Comparison of ENCODE assay signal across 7 mouse cellular contexts in genomic region chr6:85961101-85962091, GRCm38 (mm10). TPM values are rescaled to one million over a fixed set of nuclear protein-coding genes. Genes with fewer than 3 reads are reported as not detected.
DNase-seq lines count a peak whose midpoint lies in the region; ATAC-seq lines count a peak whose summit lies in the region.

Dusp11 (minus strand) TSS chr6:85961667.

- H3K4me2 ChIP-seq in midbrain, embryonic 13.5 days (replicated peaks) = peak within 1 kb of the TSS; percentile 83

- DNase-seq in adrenal gland, postnatal 10 days = peak; percentile 94
- peak; percentile 95 for DNase-seq in embryonic facial prominence, embryonic 10.5 days (ENCODE audit: low spot score)
- peak; percentile 89 for DNase-seq in kidney, adult 11 months
- peak; percentile 94 for DNase-seq in limb, embryonic 10.5 days (ENCODE audit: low spot score)
- DNase-seq in spleen, adult 12 weeks (ENCODE audit: low spot score) = peak; percentile 87

- peak within 1 kb of the TSS; percentile 93 for H3K4me3 ChIP-seq in embryonic facial prominence, embryonic 10.5 days
- peak within 1 kb of the TSS; percentile 92 for H3K4me3 ChIP-seq in limb, embryonic 10.5 days
- peak within 1 kb of the TSS; percentile 88 for H3K4me3 ChIP-seq in midbrain, embryonic 13.5 days (replicated peaks)

- peaks cover 30% of the 10 kb centered on the region for H3K36me3 ChIP-seq in embryonic facial prominence, embryonic 10.5 days (replicated peaks)
- peaks cover 30% of the 10 kb centered on the region for H3K36me3 ChIP-seq in limb, embryonic 10.5 days
- H3K36me3 ChIP-seq in midbrain, embryonic 13.5 days = peaks cover 14% of the 10 kb centered on the region

- peak; percentile 88 for ATAC-seq in granulocyte monocyte progenitor cell, adult 5-6 weeks (replicated peaks; ENCODE audit: poor library complexity, severe bottlenecking)
- peak; percentile 97 for ATAC-seq in midbrain, embryonic 13.5 days

- H3K9ac ChIP-seq in midbrain, embryonic 13.5 days (replicated peaks) = peak within 1 kb of the TSS; percentile 93

- H3K27ac ChIP-seq in embryonic facial prominence, embryonic 10.5 days (replicated peaks) = peak within 1 kb of the TSS; percentile 97
- peak within 1 kb of the TSS; percentile 94 for H3K27ac ChIP-seq in limb, embryonic 10.5 days
- peak within 1 kb of the TSS; percentile 95 for H3K27ac ChIP-seq in midbrain, embryonic 13.5 days

- no peaks in the 10 kb centered on the region for H3K27me3 ChIP-seq in embryonic facial prominence, embryonic 10.5 days (replicated peaks; ENCODE audit: low read depth, poor library complexity, severe bottlenecking)
- H3K27me3 ChIP-seq in limb, embryonic 10.5 days (ENCODE audit: low read depth, poor library complexity, severe bottlenecking) = no peaks in the 10 kb centered on the region
- H3K27me3 ChIP-seq in midbrain, embryonic 13.5 days = no peaks in the 10 kb centered on the region

- H3K4me1 ChIP-seq in embryonic facial prominence, embryonic 10.5 days = peaks cover 12% of the 10 kb centered on the region
- peaks cover 8% of the 10 kb centered on the region for H3K4me1 ChIP-seq in limb, embryonic 10.5 days
- H3K4me1 ChIP-seq in midbrain, embryonic 13.5 days (replicated peaks) = peaks cover 26% of the 10 kb centered on the region

- under 1% methylated on average over 70 of the region's 70 CpGs for WGBS in embryonic facial prominence, embryonic 10.5 days
- under 1% methylated on average over 70 of the region's 70 CpGs for WGBS in limb, embryonic 10.5 days
- WGBS in midbrain, embryonic 13.5 days = under 1% methylated on average over 70 of the region's 70 CpGs

- H3K9me3 ChIP-seq in embryonic facial prominence, embryonic 10.5 days = no peaks in the 10 kb centered on the region
- H3K9me3 ChIP-seq in limb, embryonic 10.5 days (replicated peaks) = no peaks in the 10 kb centered on the region
- H3K9me3 ChIP-seq in midbrain, embryonic 13.5 days = no peaks in the 10 kb centered on the region

RNA-seq across cellular contexts. Expression of gene Dusp11, which starts in this region (rescaled TPM):
- 10 to 100 TPM; 83.7 to 91.8 TPM for total RNA-seq in adrenal gland, postnatal 10 days (2021)
- 38.7 and 39.9 TPM in 2 replicates for polyA plus RNA-seq in embryonic facial prominence, embryonic 10.5 days (2016; fragmentation: Nextera tagmentation; extraction: Ambion mirVana)
- 56.9 and 57.9 TPM in 2 replicates for total RNA-seq in granulocyte monocyte progenitor cell, adult 5-6 weeks (2014; fragmentation: Nextera tagmentation)
- 44.0 and 45.4 TPM in 2 replicates for total RNA-seq in granulocyte monocyte progenitor cell, adult 5-6 weeks (2017)
- 39.0 and 45.0 TPM in 2 replicates for polyA plus RNA-seq in limb, embryonic 10.5 days (2016; fragmentation: Nextera tagmentation; extraction: Ambion mirVana)
- 50.9 and 51.3 TPM in 2 replicates for polyA plus RNA-seq in midbrain, embryonic 13.5 days (2015; fragmentation: Nextera tagmentation; extraction: Ambion mirVana)

Comparison
In these comparisons a context has a peak if more than half of its experiments do, and no peak if none do; other contexts are left out.
1. Peak in every context shown above with its lines: DNase-seq, ATAC-seq, H3K4me3 ChIP-seq and H3K27ac ChIP-seq.